Mouse (Mus musculus) thymus, postnatal 10 days (tissue): ENCODE results near the gene Zswim5.
A peak's percentile ranks its signal among the peaks of the same experiment; 100 is the strongest.

ENCODE experiments used
- DNase-seq, 2 experiments: peaks; one replicate each; pipeline ENCODE4 v3.0.0; 2021; ENCODE audit warnings: low spot score in 2 of 2

The Zswim5 gene

DNA sequence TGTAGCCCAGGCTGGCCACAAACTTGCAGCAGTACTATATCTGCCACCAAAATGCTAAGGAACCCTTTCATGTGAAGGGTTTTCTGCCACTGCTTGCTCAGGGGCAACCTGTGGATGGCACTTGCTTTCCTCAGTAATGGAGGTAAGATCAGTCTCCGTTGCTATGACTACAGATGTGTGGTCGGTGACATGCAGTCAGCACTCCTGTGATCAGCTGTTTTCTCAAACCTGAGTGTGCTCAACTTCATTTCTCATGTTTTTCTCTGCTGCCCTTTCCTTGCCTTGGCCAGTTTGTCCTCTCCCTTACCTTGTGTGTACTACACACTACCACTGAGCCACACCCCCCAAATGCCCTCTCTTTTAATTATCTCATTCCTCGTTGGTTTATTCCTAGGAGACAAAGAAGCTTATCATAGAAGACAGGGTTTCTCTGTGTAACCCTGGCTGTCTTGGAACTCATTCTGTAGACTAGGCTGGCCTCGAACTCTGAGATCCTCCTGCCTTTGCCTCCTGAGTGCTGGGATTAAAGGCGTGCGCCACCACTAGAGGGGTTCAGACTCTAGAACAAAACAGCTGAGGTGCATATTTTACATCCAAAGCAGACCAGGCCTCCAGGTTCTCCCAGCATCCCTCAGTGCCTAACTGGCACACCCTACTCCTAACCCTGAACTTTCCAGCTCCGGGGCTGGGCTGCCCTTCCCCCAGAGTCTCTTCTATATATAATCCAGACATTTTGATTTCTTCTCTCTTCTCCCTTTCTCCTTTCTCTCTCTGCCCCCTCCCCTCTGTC lies 128.6 kb downstream of the Zswim5 start:
- no peak for DNase-seq

GRCm38 (mm10) chr4:117007058-117007457 lies 129.9 kb downstream of the Zswim5 start:
- no peak for DNase-seq

DNA sequence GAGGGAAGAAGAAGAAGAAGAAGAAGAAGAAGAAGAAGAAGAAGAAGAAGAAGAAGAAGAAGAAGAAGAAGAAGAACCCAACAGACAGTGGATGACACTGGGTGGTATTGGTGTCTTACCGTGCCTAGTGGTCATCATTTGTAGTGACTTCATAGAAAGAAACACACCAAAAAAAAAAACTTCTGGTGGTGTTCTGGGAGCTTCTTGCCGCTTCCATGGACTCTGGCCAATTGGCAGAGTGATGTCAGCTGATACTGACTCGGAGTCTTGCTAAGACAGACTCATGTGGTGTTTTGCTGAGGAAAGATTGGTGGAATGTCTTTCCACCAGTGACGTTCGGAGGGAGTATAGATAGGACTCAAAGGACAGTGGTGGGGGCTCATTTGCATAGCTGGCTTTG lies 133.1 kb downstream of the Zswim5 start:
- DNase-seq = no peak

DNA sequence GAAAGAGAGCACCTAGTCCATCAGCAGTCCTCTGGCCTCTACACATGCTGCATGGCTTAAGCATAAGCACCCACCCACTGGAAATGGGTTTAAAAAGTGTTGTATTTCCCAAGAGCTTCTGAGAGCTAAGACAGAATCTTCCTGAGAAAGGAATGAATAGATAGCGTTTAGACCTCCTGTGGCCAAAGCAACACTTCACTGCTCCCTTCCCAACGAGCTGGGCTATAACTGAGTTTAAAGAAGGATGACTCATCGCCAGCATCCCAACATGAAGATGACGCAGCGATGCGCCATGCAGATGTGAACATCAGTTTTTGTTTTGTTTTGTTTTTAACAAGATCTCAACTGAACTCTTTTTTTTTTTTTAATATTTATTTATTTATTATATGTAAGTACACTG lies 136.4 kb downstream of the Zswim5 start:
- no peak for DNase-seq

DNA sequence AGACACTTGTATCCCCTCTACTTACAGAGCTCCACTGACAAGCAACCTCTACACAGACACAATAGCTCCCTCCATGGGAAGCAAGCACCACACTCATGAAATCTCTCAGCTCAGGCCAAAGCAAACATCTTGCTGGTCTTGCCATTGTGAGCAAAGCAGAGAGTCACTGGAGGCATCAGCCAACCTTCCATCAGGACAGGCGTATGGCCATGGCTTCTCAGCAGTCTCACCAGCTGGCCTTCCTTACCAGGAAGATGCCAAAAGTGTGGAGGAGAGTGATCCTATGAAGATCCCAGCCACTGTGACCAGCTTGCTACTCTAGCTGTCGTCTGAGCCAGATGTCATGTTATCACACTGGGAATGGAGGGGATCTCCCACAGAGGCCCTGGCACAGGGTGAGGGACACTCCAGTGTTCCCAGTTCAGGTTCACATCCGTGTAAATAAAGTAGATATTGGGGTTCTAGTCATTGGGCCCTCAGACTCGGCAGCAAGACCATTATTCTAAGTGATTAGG lies 137.8 kb downstream of the Zswim5 start:
- no peak for DNase-seq

DNA sequence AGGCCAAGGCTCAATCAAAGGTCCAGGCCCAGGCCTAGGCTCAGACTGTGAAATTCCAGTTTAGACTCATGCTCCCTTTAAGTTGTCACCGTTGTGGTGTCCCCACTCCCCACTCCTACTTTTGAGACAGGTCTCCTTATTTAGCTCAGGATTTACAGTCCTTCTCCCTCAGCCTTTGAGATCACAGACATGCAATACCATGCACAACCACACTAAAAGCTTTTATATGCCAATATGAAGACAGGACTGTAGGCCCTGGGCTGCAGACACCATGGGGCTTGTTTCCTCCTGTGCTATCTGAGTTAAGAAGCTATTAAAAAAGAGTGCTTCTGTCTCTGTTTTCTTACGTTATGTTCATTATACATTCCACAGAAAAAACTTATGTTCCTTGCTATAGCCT lies 140.6 kb downstream of the Zswim5 start:
- no peak for DNase-seq

- DNase-seq = no peak
These were observed 141.2 kb downstream of the Zswim5 start for GRCm38 (mm10) chr4:117018327-117018726.

DNA sequence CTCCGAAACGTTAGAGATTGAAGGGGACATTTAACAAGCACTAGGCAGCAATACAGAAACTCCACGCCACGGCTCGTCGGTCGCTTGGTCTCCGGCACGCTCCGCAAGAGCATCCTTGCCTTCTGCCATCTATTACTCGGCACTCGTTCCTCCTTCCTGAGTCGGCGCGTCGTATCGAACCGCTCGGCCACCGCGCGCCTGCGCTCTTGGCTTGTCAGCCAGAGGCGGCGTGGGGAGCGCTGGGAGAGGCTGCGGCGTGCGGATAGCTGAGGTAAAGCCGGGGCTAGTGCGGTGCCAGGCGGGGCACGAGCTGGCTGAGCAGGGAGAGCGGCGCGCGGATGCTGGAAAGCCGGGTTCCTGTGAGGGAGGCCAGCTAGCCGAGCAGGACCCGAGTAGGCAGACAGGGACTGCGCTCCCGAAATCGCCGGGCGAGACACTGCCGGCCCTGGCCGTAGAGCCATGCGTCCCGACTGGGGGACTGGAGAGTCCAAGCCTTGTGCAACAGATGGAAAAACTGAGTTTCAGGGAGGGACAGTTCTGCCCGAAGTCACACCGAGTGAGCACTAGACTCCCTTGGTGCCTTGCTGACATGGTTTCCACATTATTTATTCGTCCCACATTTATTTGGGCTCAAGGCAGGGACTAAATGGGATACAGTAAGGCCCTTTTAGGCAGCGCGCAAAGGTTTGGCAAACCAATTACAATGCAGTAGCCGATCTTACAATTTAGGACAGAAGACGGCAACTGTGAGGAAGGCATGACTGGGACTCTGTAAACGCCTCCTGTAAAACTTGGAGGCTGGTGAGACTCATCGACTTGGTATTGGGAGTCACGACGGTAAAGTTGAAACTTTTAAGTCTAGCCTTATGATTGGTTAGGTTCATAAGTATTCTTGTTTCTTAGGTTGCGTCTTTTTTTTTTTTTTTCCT lies 142.3 kb downstream of the Zswim5 start, which contains the start of gene Eif2b3:
Eif2b3 (plus strand) TSS at position 197 of the 929 bp plus-strand sequence.
- peak; percentile 84 to 88 for DNase-seq

- DNase-seq = no peak
These were observed 146.3 kb downstream of the Zswim5 start for GRCm38 (mm10) chr4:117023469-117023868.

- no peak for DNase-seq
These were observed 153.9 kb downstream of the Zswim5 start for GRCm38 (mm10) chr4:117031105-117031504.
